Mouse (Mus musculus) ES-E14 (cell line): ENCODE measurements around the gene Thap4.

Experiments used
- CHD2 ChIP-seq: IDR thresholded peaks from 2 replicates; pipeline ENCODE4 v1.6.1; 2014; ENCODE audit warnings: mild to moderate bottlenecking, low read depth, low read length, inconsistent platforms
- HCFC1 ChIP-seq: IDR thresholded peaks from 2 replicates; pipeline ENCODE4 v1.6.1; 2012; ENCODE audit warnings: low read length, inconsistent platforms, borderline replicate concordance; ENCODE audit not compliant: insufficient read depth
- MAFK ChIP-seq: IDR thresholded peaks from 2 replicates; pipeline ENCODE4 v1.6.1; 2014; ENCODE audit warnings: mild to moderate bottlenecking, low read depth, low read length, inconsistent platforms; ENCODE audit not compliant: insufficient read depth
- ZC3H11A ChIP-seq: IDR thresholded peaks from 2 replicates; pipeline ENCODE4 v1.6.1; 2012; ENCODE audit warnings: low read depth, mild to moderate bottlenecking, inconsistent platforms, low read length, borderline replicate concordance
- ZNF384 ChIP-seq: IDR thresholded peaks from 2 replicates; pipeline ENCODE4 v1.6.1; 2012; ENCODE audit warnings: low read depth, low read length, inconsistent platforms

- TF ChIP-seq CHD2 (no peak), HCFC1 (no peak), ZC3H11A (no peak), MAFK (no peak), ZNF384 (no peak)
Measured at GRCm38 (mm10) chr1:93691106-93691505, 63.6 kb downstream of the Thap4 start.
